Mouse (Mus musculus): ENCODE results near the gene Tmem87b.

Gene Tmem87b

GRCm38 (mm10) chr2:128818956-128819643 lies 1.2 kb downstream of the Tmem87b start:
- DNase-seq (ENCODE audit: low spot score), result no peak

- DNase-seq (ENCODE audit: low spot score), result no peak
Observed at GRCm38 (mm10) chr2:128820631-128821030, 2.7 kb downstream of the Tmem87b start.

GRCm38 (mm10) chr2:128823893-128824292 lies 6.0 kb downstream of the Tmem87b start:
- DNase-seq (ENCODE audit: low spot score), result no peak

- DNase-seq (ENCODE audit: low spot score), result no peak
Observed at GRCm38 (mm10) chr2:128827787-128828186, 9.9 kb downstream of the Tmem87b start.

- DNase-seq (ENCODE audit: low spot score), result no peak
Observed at GRCm38 (mm10) chr2:128832611-128833010, 14.7 kb downstream of the Tmem87b start.

GRCm38 (mm10) chr2:128833035-128833434 lies 15.1 kb downstream of the Tmem87b start:
- DNase-seq (ENCODE audit: low spot score), result no peak

- DNase-seq (ENCODE audit: low spot score), result no peak
Observed at GRCm38 (mm10) chr2:128833435-128833834, 15.5 kb downstream of the Tmem87b start.

- no peak for DNase-seq (ENCODE audit: low spot score)
Observed at GRCm38 (mm10) chr2:128837531-128837930, 19.6 kb downstream of the Tmem87b start.

- DNase-seq (ENCODE audit: low spot score), result no peak
Observed at GRCm38 (mm10) chr2:128838611-128839010, 20.7 kb downstream of the Tmem87b start.

- no peak for DNase-seq (ENCODE audit: low spot score)
Observed at GRCm38 (mm10) chr2:128839501-128839900, 21.6 kb downstream of the Tmem87b start.

- DNase-seq (ENCODE audit: low spot score), result no peak
Observed at GRCm38 (mm10) chr2:128842437-128842836, 24.5 kb downstream of the Tmem87b start.

- DNase-seq (ENCODE audit: low spot score), result no peak
Observed at GRCm38 (mm10) chr2:128850036-128850435, 32.1 kb downstream of the Tmem87b start.

GRCm38 (mm10) chr2:128856673-128857072 lies 38.8 kb downstream of the Tmem87b start:
- no peak for DNase-seq (ENCODE audit: low spot score)

- DNase-seq (ENCODE audit: low spot score), result no peak
Observed at GRCm38 (mm10) chr2:128858962-128859361, 41.0 kb downstream of the Tmem87b start.

- no peak for DNase-seq (ENCODE audit: low spot score)
Observed at GRCm38 (mm10) chr2:128859861-128860260, 41.9 kb downstream of the Tmem87b start.

- DNase-seq (ENCODE audit: low spot score), result no peak
Observed at GRCm38 (mm10) chr2:128862636-128863035, 44.7 kb downstream of the Tmem87b start, which contains the start of gene Fbln7. Fbln7 (plus strand) TSS chr2:128862981.

- no peak for DNase-seq (ENCODE audit: low spot score)
Observed at GRCm38 (mm10) chr2:128863777-128864331, 45.9 kb downstream of the Tmem87b start.

GRCm38 (mm10) chr2:128865061-128865460 lies 47.1 kb downstream of the Tmem87b start:
- no peak for DNase-seq (ENCODE audit: low spot score)

- no peak for DNase-seq (ENCODE audit: low spot score)
Observed at GRCm38 (mm10) chr2:128871656-128872055, 53.7 kb downstream of the Tmem87b start.

- no peak for DNase-seq (ENCODE audit: low spot score)
Observed at GRCm38 (mm10) chr2:128872256-128872655, 54.3 kb downstream of the Tmem87b start.

- no peak for DNase-seq (ENCODE audit: low spot score)
Observed at GRCm38 (mm10) chr2:128875526-128875925, 57.6 kb downstream of the Tmem87b start.

GRCm38 (mm10) chr2:128881236-128881635 lies 63.3 kb downstream of the Tmem87b start:
- no peak for DNase-seq (ENCODE audit: low spot score)

- no peak for DNase-seq (ENCODE audit: low spot score)
Observed at GRCm38 (mm10) chr2:128885225-128885811, 67.4 kb downstream of the Tmem87b start.
